Mouse (Mus musculus) limb, embryonic 12.5 days (tissue): ENCODE results near the gene Eps8l2. TPM values are rescaled to one million over a fixed set of nuclear protein-coding genes. Genes with fewer than 3 reads are reported as not detected.

Experiments
- ATAC-seq: fragments of 200-750 bp; cut with Nextera tagmentation; 2 replicates; pipeline ENCODE4 v1.8.0; 2017; ENCODE audit warnings: low read depth, moderate TSS enrichment; ENCODE audit not compliant: insufficient number of reproducible peaks, insufficient read depth, low FRiP score, low TSS enrichment
- H3K27ac ChIP-seq: fragments of 300-500 bp; sonication (generic); 2 replicates; pipeline ENCODE4 v1.5.1; 2016; ENCODE audit warnings: mild to moderate bottlenecking, moderate library complexity
- H3K27me3 ChIP-seq: fragments of 300-500 bp; sonication (generic); 2 replicates; pipeline ENCODE4 v1.6.1; 2016; ENCODE audit warnings: mild to moderate bottlenecking, moderate library complexity
- H3K36me3 ChIP-seq: fragments of 300-500 bp; sonication (generic); 2 replicates; pipeline ENCODE4 v1.6.1; 2016; ENCODE audit warnings: mild to moderate bottlenecking, moderate library complexity
- H3K4me1 ChIP-seq: fragments of 300-500 bp; sonication (generic); replicated peaks from 2 replicates; pipeline ENCODE4 v1.6.1; 2016
- H3K4me2 ChIP-seq: fragments of 300-500 bp; sonication (generic); 2 replicates; pipeline ENCODE4 v1.6.1; 2016; ENCODE audit warnings: mild to moderate bottlenecking, moderate library complexity
- H3K4me3 ChIP-seq: fragments of 300-500 bp; sonication (generic); replicated peaks from 2 replicates; pipeline ENCODE4 v1.5.1; 2016; ENCODE audit warnings: mild to moderate bottlenecking
- H3K9ac ChIP-seq: fragments of 300-500 bp; sonication (generic); replicated peaks from 2 replicates; pipeline ENCODE4 v1.6.1; 2016; ENCODE audit warnings: mild to moderate bottlenecking, moderate library complexity
- H3K9me3 ChIP-seq: fragments of 300-500 bp; sonication (generic); 2 replicates; pipeline ENCODE4 v1.6.1; 2016; ENCODE audit warnings: mild to moderate bottlenecking, moderate library complexity
- WGBS: fragments of 180-500 bp; shearing (Covaris S2); methylation state at CpG from one replicate; pipeline ENCODE4 v1.1.7; 2016; 5-methylcytosine and 5-hydroxymethylcytosine counted together
- polyA plus RNA-seq: library from polyadenylated mRNA; unstranded; fragments of >200 nt; fragmentation: Nextera tagmentation; extraction: Ambion mirVana; gene quantifications from 2 replicates; pipeline ENCODE4 v1.2.1, GENCODE M21; 2016

The Eps8l2 gene
- polyA plus RNA-seq, 1 experiment from 2014 or later: 5.1 TPM

DNA sequence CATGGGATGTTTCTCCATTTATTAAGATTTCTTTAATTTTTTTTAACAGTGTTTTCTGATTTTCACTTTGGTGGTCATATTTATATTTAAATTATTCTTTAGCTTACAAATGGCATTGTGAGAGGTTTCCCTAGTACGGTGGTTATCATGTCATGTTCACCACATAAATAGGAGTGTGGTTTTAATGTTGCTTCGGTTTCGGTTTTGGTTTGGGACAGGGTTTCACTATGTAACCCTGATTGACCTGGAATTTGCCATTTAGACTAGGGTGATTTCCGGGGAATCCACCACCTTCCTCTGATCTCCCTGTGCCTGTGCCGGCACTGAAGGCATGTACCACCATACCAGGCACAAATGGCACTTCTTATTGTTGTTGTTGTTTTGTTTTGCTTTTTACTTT lies 6.1 kb downstream of the Eps8l2 start:
- Histone ChIP-seq H3K9me3 (no peaks in the 10 kb centered on the region), H3K36me3 (no peaks in the 10 kb centered on the region), H3K27me3 (no peaks in the 10 kb centered on the region; the same call in 1 of the 2 replicates), H3K27ac (no peak overlapping the region), H3K4me2 (no peak overlapping the region), H3K9ac (no peak overlapping the region), H3K4me1 (no peaks in the 10 kb centered on the region), H3K4me3 (no peak overlapping the region)
- WGBS: 87% methylated on average over 5 of the region's 5 CpGs
- no peak for ATAC-seq

DNA sequence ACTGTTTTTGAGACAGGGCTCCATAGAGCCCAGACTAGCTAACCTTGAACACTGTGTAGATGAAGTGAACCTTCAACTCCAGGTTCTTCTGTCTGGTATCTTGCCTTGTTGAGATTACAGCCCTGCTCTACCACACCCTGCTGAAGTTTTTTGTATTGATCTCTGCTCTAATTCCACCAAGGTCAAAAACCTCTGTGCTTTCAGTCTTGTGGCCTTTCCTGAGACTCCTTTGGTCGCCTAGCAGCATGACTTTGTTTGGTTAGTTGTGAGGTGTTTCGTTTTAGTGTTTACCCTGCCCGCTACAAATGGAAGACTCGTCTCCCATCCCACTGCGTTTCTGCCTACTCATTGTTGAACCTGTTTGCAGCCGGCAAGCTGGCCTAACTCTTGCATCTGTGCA lies 12.4 kb downstream of the Eps8l2 start:
- no peaks in the 10 kb centered on the region for H3K4me1 ChIP-seq
- no peak overlapping the region for H3K9ac ChIP-seq
- H3K27me3 ChIP-seq: 0 out of 2 replicates have a peak, but pooled peaks cover 4% of the 10 kb centered on the region
- H3K4me2 ChIP-seq: no peak overlapping the region
- no peak overlapping the region for H3K4me3 ChIP-seq
- WGBS: 74% methylated on average over 6 of the region's 6 CpGs
- no peaks in the 10 kb centered on the region for H3K9me3 ChIP-seq
- ATAC-seq: no peak
- no peaks in the 10 kb centered on the region for H3K36me3 ChIP-seq
- no peak overlapping the region for H3K27ac ChIP-seq

DNA sequence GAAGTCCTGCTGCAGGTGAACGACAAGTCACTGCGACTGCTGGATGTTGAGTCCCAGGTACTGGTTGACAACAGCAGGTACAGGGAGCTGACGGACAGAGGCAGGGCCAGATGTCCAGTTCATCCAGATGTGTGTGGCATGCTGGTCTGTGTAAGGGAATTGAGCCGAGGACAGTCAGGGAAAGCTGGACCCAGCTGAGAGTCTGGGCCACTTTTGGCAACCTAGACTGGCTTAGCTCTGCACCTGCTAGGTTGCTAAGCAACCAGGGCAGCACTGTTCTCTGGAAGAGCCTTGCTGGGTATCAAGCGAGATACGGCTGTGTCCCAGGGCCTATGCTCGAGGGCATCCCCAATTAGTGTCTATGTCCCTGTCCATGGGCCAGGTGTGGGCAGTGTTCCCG lies 16.4 kb downstream of the Eps8l2 start:
- 78% methylated on average over 8 of the region's 8 CpGs for WGBS
- no peak overlapping the region for H3K27ac ChIP-seq
- H3K36me3 ChIP-seq: no peaks in the 10 kb centered on the region
- no peaks in the 10 kb centered on the region for H3K9me3 ChIP-seq
- no peaks in the 10 kb centered on the region for H3K4me1 ChIP-seq
- H3K27me3 ChIP-seq: peaks cover 22% of the 10 kb centered on the region
- H3K9ac ChIP-seq: no peak overlapping the region
- no peak overlapping the region for H3K4me3 ChIP-seq
- ATAC-seq: no peak
- H3K4me2 ChIP-seq: no peak overlapping the region

DNA sequence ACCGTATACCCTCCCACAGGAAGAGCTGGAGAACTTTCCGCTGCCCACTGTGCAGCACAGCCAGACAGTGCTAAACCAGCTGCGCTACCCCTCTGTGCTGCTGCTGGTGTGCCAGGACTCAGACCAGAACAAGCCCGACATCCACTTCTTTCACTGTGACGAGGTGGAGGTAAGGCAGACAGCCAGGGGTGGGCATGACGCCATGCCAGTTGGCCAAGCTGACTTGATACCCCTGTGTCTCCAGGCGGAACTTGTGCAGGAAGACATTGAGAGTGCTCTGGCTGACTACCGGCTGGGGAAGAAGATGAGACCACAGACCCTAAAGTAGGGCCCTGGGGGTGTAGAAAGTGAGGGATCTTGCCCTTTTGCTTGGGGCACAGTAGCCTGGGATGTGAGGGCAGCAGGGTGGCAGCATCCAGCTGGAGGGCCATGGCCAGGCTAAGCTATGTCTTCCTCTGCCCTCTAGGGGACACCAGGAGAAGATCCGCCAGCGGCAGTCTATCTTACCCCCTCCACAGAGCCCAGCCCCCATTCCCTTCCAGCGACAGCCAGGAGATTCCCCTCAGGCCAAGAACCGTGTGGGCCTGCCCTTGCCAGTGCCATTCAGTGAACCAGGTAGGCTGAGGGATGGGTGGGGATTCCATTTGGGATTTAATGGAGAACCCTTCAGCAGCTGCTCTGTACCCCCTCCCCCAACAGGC lies 17.1 kb downstream of the Eps8l2 start:
- Histone ChIP-seq H3K4me1 (no peaks in the 10 kb centered on the region), H3K36me3 (no peaks in the 10 kb centered on the region), H3K9me3 (no peaks in the 10 kb centered on the region), H3K27me3 (peaks cover 30% of the 10 kb centered on the region), H3K27ac (no peak overlapping the region), H3K4me3 (no peak overlapping the region), H3K9ac (no peak overlapping the region), H3K4me2 (no peak overlapping the region)
- 58% methylated on average over 12 of the region's 12 CpGs for WGBS
- ATAC-seq: no peak

DNA sequence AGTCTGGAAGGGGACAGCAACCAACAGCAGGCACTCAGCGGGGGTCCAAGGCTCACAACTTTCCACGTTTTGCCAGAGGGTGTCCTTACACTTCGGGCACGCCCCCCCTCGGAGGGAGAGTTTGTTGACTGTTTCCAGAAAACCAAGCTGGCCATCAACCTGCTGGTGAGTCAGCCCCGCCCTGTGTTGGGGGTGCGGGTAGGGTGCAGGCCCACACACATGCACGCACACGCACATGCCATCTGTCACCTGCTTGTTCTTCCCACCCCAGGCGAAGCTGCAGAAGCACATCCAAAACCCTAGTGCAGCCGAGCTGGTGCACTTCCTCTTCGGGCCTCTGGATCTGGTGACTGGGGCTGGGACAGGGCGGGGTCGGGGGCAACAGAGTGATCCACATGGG lies 18.3 kb downstream of the Eps8l2 start:
- WGBS: 75% methylated on average over 14 of the region's 14 CpGs
- no peaks in the 10 kb centered on the region for H3K36me3 ChIP-seq
- H3K4me2 ChIP-seq: no peak overlapping the region
- no peaks in the 10 kb centered on the region for H3K9me3 ChIP-seq
- H3K4me3 ChIP-seq: no peak overlapping the region
- H3K27ac ChIP-seq: no peak overlapping the region
- peaks cover 42% of the 10 kb centered on the region for H3K27me3 ChIP-seq
- H3K9ac ChIP-seq: no peak overlapping the region
- no peaks in the 10 kb centered on the region for H3K4me1 ChIP-seq
- no peak for ATAC-seq

DNA sequence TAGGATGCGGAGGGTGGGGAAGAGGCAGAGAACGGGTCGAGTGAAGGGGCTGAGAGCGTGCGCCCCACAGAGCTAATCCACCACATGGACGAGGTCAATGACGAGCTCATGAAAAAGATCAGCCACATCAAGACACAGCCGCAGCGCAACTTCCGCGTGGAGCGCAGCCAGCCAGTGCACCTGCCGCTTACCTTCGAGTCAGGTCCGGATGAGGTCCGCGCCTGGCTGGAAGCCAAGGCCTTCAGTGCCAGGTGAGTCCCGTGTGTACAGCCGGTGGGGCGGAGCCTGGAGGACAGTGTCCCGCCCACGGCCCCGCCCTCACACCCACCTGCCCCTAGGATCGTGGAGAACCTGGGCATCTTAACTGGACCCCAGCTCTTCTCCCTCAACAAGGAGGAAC lies 22.8 kb downstream of the Eps8l2 start:
- Histone ChIP-seq H3K27ac (no peak overlapping the region), H3K9ac (no peak overlapping the region), H3K27me3 (peaks cover 53% of the 10 kb centered on the region), H3K4me1 (no peaks in the 10 kb centered on the region), H3K4me2 (peak overlapping the region; percentile 13; the same call in 1 of the 2 replicates), H3K4me3 (no peak overlapping the region), H3K9me3 (no peaks in the 10 kb centered on the region), H3K36me3 (no peaks in the 10 kb centered on the region)
- 15% methylated on average over 24 of the region's 24 CpGs for WGBS
- ATAC-seq: no peak

DNA sequence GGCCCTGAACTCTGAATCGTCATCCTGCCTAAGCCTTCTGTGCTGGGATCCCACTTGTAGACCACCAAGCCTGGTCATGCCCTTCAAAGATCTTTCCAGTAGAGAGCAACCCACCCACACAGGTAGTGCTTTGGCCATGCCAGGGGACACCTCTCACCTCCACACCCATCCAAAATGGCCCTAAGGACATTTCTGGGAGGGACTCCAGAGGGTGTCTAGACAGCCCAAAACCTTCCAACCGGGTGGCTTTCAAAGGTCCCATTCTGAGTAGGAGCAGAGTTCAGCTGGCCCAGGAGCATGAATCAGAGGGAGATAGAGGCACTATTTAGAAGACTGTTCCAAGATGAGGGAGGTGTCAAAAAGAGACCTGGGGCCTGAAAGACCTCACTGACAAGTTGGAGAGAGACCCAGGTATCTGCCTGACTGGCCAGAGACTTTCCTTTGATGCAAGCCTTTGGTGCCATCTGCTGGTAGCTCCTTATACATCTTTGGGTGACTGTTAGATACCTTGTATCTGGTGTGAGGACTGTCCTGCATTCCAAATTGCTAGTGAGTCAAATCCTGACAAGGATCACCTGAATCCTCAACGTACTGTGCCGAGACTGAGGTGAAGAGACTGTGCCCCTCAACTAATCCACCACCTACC lies 24.5 kb downstream of the Eps8l2 start:
- no peaks in the 10 kb centered on the region for H3K4me1 ChIP-seq
- 64% methylated on average over 4 of the region's 4 CpGs for WGBS

DNA sequence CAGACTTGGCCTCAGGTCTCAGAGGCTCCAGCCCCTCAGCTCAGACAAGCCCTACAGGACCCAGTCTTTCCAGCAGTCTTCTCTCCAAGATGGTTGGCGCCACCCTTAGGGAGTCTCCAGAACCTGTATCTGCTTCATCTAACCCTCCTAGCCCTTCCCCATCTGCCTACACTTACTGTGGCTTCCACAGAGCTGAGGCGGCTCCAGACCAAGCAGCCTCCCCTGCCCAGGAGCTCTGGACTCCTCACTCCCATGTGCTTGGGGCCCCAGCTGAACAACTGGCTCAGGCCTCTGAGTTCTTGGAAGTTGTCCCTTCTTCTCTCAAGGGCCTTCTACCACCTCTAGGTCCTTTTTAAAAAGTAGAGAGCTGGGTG lies 25.1 kb downstream of the Eps8l2 start:
- Histone ChIP-seq H3K4me2 (no peak overlapping the region), H3K4me1 (no peaks in the 10 kb centered on the region), H3K27me3 (peaks cover 46% of the 10 kb centered on the region), H3K4me3 (no peak overlapping the region), H3K9ac (no peak overlapping the region), H3K9me3 (no peaks in the 10 kb centered on the region), H3K27ac (no peak overlapping the region), H3K36me3 (no peaks in the 10 kb centered on the region)
- no peak for ATAC-seq
- WGBS: 63% methylated on average over 2 of the region's 2 CpGs

More for the DNA sequence above, 24.5 kb downstream of the Eps8l2 start:
- no peaks in the 10 kb centered on the region for H3K36me3 ChIP-seq
- H3K27ac ChIP-seq: no peak overlapping the region
- no peak overlapping the region for H3K4me2 ChIP-seq
- no peaks in the 10 kb centered on the region for H3K9me3 ChIP-seq
- peaks cover 46% of the 10 kb centered on the region for H3K27me3 ChIP-seq
- no peak overlapping the region for H3K9ac ChIP-seq
- no peak; the same call in 1 of the 2 replicates for ATAC-seq
- H3K4me3 ChIP-seq: no peak overlapping the region

DNA sequence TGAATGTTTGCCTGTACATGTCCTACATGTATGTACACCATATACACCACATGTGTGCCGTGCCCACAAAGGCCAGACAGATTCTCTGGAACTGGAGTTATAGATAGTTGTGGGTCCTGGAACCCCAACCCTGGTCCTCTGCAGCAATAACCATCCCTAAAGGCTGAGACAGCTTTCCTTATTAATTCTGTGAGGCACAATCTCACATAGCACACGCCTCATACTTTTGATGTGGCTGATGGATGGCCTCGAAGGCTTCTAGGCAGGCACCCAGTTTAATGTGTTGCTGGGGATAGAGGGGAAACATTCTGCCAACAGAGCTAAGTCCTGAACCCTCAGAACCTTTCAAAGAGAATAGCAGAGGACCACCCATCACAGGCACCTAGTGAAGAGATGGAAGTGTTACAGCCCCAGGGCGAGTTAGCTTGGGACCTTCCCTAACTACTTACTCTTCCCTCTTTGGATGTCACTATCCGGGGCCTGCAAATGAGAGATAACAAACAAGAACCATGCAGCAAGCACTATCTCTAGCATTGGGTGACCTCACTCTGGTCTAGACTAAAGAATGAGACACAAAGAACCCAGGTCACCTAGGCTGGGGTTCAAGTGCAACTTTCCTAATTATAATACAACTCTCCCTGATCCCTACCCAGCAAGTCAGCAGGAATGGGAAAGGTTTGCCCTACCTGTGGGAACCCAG lies 25.8 kb downstream of the Eps8l2 start:
- no peaks in the 10 kb centered on the region for H3K36me3 ChIP-seq
- no peaks in the 10 kb centered on the region for H3K9me3 ChIP-seq
- 80% methylated on average over 5 of the region's 5 CpGs for WGBS
- no peak overlapping the region for H3K4me3 ChIP-seq
- no peak overlapping the region for H3K4me2 ChIP-seq
- no peak for ATAC-seq
- no peak overlapping the region for H3K27ac ChIP-seq
- peaks cover 44% of the 10 kb centered on the region for H3K27me3 ChIP-seq
- H3K4me1 ChIP-seq: no peaks in the 10 kb centered on the region
- no peak overlapping the region for H3K9ac ChIP-seq

DNA sequence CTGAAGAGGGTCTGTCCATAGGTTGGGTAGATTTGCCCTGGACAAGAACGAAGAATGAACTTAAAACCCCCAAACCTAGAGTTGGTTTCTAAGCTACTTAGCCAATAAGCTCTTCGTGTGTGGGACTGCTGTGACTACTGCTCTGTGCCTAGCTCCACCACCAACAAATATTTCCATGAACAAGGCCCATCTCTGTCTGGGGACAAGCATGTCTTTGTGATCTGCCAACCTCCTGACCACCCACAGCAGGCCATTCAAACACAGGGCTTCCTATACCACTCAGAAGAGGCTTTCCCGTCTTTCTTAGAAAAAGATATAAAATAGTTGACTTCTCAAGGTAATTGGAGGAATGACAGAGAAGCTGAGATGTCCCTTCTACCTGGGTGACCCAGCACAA lies 26.4 kb downstream of the Eps8l2 start:
- no peaks in the 10 kb centered on the region for H3K36me3 ChIP-seq
- no peak for ATAC-seq
- H3K4me1 ChIP-seq: no peaks in the 10 kb centered on the region
- WGBS: 74% methylated on average over 3 of the region's 3 CpGs
- no peaks in the 10 kb centered on the region for H3K9me3 ChIP-seq
- peaks cover 39% of the 10 kb centered on the region for H3K27me3 ChIP-seq
- no peak overlapping the region for H3K4me3 ChIP-seq
- no peak overlapping the region for H3K9ac ChIP-seq
- no peak overlapping the region for H3K4me2 ChIP-seq
- no peak overlapping the region for H3K27ac ChIP-seq

DNA sequence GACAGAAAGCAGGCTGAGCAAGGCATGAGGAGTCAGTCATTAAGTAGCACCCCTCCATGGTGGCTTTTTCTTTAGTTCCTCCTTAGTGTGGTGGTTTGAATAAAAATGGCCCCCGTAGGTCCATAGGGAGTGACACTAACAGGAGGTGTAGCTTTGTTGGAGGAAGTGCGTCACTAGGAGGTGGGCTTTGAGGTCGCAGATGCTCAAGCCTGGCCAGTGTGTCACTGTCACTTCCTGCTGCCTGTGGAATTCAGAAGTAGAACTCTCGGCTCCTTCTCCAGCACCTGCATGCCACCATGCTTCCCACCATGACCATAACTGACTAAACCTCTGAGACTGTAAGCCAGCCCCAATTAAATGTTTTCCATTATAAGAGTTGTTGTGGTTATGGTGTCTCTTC lies 28.7 kb downstream of the Eps8l2 start:
- no peak for ATAC-seq
- Histone ChIP-seq H3K27ac (no peak overlapping the region), H3K9ac (no peak overlapping the region), H3K27me3 (peaks cover 16% of the 10 kb centered on the region), H3K9me3 (no peaks in the 10 kb centered on the region), H3K4me1 (no peaks in the 10 kb centered on the region), H3K4me2 (no peak overlapping the region), H3K36me3 (no peaks in the 10 kb centered on the region), H3K4me3 (no peak overlapping the region)
- WGBS: 89% methylated on average over 4 of the region's 4 CpGs
